Mouse (Mus musculus): ENCODE results near the gene Cep57l1.

GRCm38 (mm10) chr10:41751867-41752480 lies 57.7 kb downstream of the Cep57l1 start:
- TF ChIP-seq CTCF (IDR thresholded peaks at IDR 0.05) = no peak
- TF ChIP-seq POLR2A (IDR thresholded peaks at IDR 0.05; ENCODE audit: insufficient read depth, low read depth, low read length) = no peak
- no peak for TF ChIP-seq EP300 (IDR thresholded peaks at IDR 0.05; ENCODE audit: insufficient read depth, low read depth, low read length)

Data from heart, adult 2 months (tissue).